Mouse (Mus musculus) cerebellum, postnatal 4 days (tissue): ENCODE results near the gene Gstp2.
"Not testable (repeated sequence)": the region's sequence is repeated elsewhere in the genome, so short reads cannot be mapped to it uniquely, and the experiment has no call there.

Experiments
- DNase-seq, 2 experiments: peaks; one replicate each; pipeline ENCODE4 v3.0.0; 2022; ENCODE audit warnings: low spot score in 2 of 2, mixed read lengths in 1 of 2

Gstp2 gene

GRCm38 (mm10) chr19:4051016-4051415 lies 5.2 kb upstream of the Gstp2 start:
- no peak for DNase-seq

- not testable (repeated sequence) for DNase-seq
Measured at GRCm38 (mm10) chr19:4049069-4049468, 3.2 kb upstream of the Gstp2 start.

DNA sequence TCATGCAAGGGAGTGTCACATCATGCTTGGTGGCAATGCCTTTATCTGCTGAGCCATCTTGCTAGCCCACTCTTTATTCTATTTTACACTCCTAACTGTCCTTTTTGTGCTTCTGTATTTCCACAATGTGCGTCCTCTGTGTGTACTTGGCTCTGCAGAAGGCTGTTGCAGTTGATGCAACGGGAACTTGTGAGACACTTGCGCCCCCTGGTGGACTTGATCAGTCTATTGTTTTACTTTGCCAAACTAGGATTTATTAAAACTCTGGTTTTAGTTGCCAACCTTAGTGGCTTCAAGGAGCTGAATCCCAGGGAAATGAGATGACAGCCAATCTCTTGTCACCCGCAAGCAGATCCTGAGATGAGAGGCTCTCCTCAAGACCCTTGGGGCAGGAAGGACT lies 2.0 kb upstream of the Gstp2 start:
- DNase-seq, result peak; percentile 59 to 79

DNA sequence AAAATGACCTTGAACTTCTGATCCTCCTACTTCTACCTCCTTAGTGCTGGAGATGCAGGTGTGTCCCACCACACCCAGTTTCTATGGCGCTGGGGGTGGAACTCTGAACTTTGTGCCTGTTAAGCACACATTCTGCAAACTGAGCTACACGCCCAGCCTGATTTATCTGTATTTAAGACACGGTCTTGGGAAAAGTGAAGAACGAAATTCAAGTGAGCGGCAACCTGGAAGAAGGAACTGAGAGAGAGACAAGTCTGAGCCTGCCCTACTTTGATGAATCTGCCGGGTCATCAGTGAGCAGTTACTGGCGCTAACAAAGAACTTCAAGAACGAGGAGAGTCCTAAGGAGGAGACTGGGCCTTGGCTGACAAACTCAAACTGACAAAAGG lies 1.0 kb upstream of the Gstp2 start:
- no peak for DNase-seq

- DNase-seq, result not testable (repeated sequence)
Measured at GRCm38 (mm10) chr19:4044109-4044508, 1.7 kb downstream of the Gstp2 start.

GRCm38 (mm10) chr19:4042124-4042523 lies 3.7 kb downstream of the Gstp2 start:
- no peak for DNase-seq

GRCm38 (mm10) chr19:4041500-4041899 lies 4.3 kb downstream of the Gstp2 start:
- not testable (repeated sequence) for DNase-seq

GRCm38 (mm10) chr19:4040941-4041340 lies 4.9 kb downstream of the Gstp2 start:
- not testable (repeated sequence) for DNase-seq

GRCm38 (mm10) chr19:4037788-4038232 lies 8.0 kb downstream of the Gstp2 start, which contains the start of gene Gstp1:
Gene Gstp1, minus strand, starts transcription at chr19:4037985.
- DNase-seq, result peak; percentile 58 to 69

- not testable (repeated sequence) for DNase-seq
Measured at GRCm38 (mm10) chr19:4037154-4037787, 8.6 kb downstream of the Gstp2 start.

DNA sequence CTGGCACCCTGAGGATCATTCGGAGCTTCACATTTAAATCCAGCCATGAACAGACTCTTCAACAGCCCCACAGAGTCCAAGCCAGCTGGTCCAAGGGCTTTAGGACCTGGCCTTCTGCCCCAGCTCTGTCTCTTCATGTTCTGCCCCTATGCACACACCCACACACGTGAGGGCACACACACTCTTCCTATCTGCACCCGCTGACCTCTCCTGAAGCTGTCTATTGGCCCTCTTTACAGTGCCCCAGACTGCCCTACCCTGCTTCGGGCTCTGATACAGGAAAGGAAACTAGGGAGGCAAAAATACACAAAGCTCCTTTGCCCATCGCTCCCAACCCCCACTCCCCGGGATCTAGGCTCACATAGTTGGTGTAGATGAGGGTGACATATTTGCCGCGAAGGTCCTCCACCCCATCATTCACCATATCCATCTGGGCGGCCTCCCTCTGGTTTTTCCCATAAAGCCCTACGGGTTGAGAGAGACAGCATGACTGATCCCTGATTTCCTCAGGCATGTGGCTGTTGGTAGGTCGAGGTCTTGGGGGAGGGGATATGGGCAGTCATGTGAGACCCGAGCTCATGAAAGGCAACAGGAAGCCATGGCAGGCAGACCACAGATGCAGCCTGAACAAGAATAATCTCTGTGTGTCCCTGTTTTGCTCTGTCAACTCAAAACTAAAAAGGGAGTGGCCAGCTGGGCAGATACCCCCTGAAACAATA lies 9.3 kb downstream of the Gstp2 start:
- no peak for DNase-seq

DNA sequence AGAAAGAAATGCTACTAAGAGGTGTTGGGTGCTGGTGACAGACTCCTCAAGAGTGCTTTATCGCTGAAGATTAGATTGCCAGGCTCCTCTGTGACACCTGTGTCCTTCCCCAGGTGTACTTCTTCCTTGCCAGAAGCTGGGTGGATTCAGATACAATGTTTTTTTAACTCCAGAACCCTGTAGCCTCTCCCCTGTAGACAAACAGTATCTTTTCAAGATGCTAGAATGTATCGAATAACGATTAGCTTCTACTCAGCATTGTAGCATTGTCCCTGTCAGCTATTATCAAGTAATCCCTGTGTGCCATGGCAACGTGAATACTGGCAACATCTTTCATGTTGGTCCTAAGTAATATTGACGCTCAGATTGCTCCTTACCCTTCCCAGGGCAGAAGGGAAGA lies 12.1 kb downstream of the Gstp2 start:
- DNase-seq, result no peak

DNA sequence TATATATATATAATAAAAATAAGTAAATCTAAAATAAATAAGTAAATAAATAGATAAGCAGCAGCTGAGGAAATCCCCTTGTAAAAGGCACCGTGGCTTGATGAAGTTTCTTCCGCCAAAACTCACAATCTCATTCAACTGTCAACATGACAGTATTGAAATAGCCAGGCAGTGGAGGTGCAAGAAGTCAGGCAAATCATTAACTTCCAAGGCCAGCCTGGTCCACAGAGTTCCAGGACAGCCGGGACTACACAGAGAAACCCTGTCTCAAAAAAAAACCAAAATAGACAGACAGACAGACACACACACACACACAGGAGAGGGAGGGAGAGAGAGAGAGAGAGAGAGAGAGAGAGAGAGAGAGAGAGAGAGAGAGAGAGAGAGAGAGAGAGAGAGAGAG lies 12.5 kb downstream of the Gstp2 start:
- DNase-seq, result no peak

DNA sequence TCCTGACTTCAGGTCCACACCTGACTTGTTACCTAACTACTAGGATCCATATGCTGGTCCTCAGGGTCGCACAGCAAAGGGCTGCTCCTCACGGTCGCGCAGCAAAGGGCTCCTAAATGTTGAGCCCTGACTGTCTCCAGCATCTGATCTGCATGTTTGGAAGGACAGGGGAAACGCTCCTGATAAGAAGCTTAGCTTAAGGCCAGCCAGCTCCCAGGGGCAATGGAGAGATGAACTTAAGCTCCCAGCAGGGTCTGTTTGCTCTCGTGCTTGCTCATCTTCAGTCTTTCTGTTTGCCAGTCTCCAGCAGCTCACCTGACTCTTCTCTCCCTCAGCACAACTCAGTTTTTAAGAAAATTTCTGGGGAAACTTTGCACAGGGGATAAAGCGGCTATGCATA lies 13.2 kb downstream of the Gstp2 start:
- DNase-seq, result no peak

DNA sequence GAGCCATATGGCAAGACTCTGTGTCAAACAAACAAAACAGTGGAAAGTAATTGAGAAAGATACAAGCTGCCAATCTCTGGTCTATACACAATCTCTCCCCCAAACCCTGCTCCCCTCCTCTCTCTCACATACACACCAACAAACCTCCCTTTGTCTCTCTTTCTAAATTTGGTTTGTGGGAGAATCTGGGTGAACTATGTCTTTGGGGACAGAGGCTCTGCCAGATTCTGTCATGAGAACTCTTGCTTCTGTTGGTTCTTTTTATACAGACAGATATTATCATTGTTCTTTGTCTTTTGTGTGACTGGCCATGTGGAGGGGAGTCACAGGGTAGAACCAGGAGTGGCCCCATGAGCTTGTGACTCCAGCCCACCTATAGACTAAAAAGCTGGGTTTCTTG lies 18.2 kb downstream of the Gstp2 start:
- no peak for DNase-seq

GRCm38 (mm10) chr19:4023185-4023584 lies 22.6 kb downstream of the Gstp2 start:
- DNase-seq, result no peak

GRCm38 (mm10) chr19:4018743-4019583 lies 26.9 kb downstream of the Gstp2 start:
- DNase-seq, result peak in 1 of 2 experiments; percentile 73

- no peak for DNase-seq
Measured at GRCm38 (mm10) chr19:4017921-4018587, 27.8 kb downstream of the Gstp2 start.

GRCm38 (mm10) chr19:4015635-4016034 lies 30.2 kb downstream of the Gstp2 start:
- no peak for DNase-seq

DNA sequence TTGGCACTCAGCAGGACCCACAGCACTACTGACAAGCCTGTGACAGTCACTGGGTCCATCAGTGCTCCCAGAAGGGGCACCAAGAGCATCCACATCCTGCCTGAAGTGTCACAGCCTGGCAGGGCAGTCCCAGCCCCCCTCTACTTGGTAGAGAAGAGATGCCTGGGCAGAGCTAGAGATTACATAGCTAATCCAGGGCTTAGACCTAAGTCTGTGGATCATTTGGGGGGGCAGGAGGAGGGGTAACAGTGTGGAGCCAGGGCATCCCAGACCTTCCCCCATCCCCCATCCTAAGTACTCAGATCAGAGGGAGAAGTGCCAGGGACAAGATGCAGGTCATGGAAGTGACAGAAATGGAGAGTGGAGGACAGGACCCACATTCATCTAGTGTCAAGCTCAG lies 31.0 kb downstream of the Gstp2 start:
- no peak for DNase-seq

GRCm38 (mm10) chr19:4013066-4013465 lies 32.8 kb downstream of the Gstp2 start:
- no peak for DNase-seq
